Mouse (Mus musculus) liver, embryonic 13.5 days (tissue): ENCODE measurements at regions not wholly inside any gene's neighbourhood (a gene's known extent, or its start where the extent isn't known, plus 50 kb on each side); places are given as distances from the start of the nearest gene placed in this dataset.

Experiments used
- ATAC-seq: fragments of 200-750 bp; cut with Nextera tagmentation; 2 replicates; pipeline ENCODE4 v1.8.0; 2017; ENCODE audit warnings: low read depth, mild to moderate bottlenecking, moderate number of reproducible peaks, moderate library complexity
- DNase-seq: peaks from one replicate; pipeline ENCODE4 v3.0.0; 2022
- H3K27ac ChIP-seq: fragments of 300-500 bp; sonication (generic); 2 replicates; pipeline ENCODE4 v1.5.1; 2015; ENCODE audit warnings: moderate library complexity, mild to moderate bottlenecking, inconsistent platforms
- H3K27me3 ChIP-seq: fragments of 300-500 bp; sonication (generic); 2 replicates; pipeline ENCODE4 v1.6.1; 2015; ENCODE audit warnings: mild to moderate bottlenecking, inconsistent platforms
- H3K36me3 ChIP-seq: fragments of 300-500 bp; sonication (generic); 2 replicates; pipeline ENCODE4 v1.6.1; 2015; ENCODE audit warnings: mild to moderate bottlenecking, inconsistent platforms
- H3K4me1 ChIP-seq: fragments of 300-500 bp; sonication (generic); replicated peaks from 2 replicates; pipeline ENCODE4 v1.6.1; 2015; ENCODE audit warnings: inconsistent platforms
- H3K4me2 ChIP-seq: fragments of 300-500 bp; sonication (generic); 2 replicates; pipeline ENCODE4 v1.6.1; 2015; ENCODE audit warnings: inconsistent platforms, mild to moderate bottlenecking, moderate library complexity
- H3K4me3 ChIP-seq: fragments of 300-500 bp; sonication (generic); replicated peaks from 2 replicates; pipeline ENCODE4 v1.5.1; 2015; ENCODE audit warnings: mild to moderate bottlenecking, inconsistent platforms
- H3K9ac ChIP-seq: fragments of 300-500 bp; sonication (generic); 2 replicates; pipeline ENCODE4 v1.6.1; 2015; ENCODE audit warnings: mild to moderate bottlenecking, inconsistent platforms
- H3K9me3 ChIP-seq: fragments of 300-500 bp; sonication (generic); replicated peaks from 2 replicates; pipeline ENCODE4 v1.6.1; 2016; ENCODE audit warnings: inconsistent platforms
- WGBS: fragments of 180-500 bp; shearing (Covaris S2); methylation state at CpG from one replicate; pipeline ENCODE4 v1.1.7; 2015; ENCODE audit not compliant: insufficient replicate concordance; 5-methylcytosine and 5-hydroxymethylcytosine counted together

- Histone ChIP-seq H3K4me1 (no peaks in the 10 kb centered on the region), H3K27ac (no peak overlapping the region), H3K36me3 (no peaks in the 10 kb centered on the region), H3K9ac (no peak overlapping the region), H3K4me2 (no peak overlapping the region), H3K9me3 (no peaks in the 10 kb centered on the region), H3K27me3 (no peaks in the 10 kb centered on the region), H3K4me3 (no peak overlapping the region)
- WGBS = 70% methylated on average over 5 of the region's 5 CpGs
- DNase-seq (no peak), ATAC-seq (no peak)
Observed at GRCm38 (mm10) chr9:120699781-120700180, 128.5 kb downstream of the Rpl14 start.

GRCm38 (mm10) chr9:120702836-120703235 lies 131.6 kb downstream of the Rpl14 start:
- no peaks in the 10 kb centered on the region for H3K4me1 ChIP-seq
- no peak overlapping the region for H3K4me2 ChIP-seq
- no peaks in the 10 kb centered on the region for H3K27me3 ChIP-seq
- H3K27ac ChIP-seq = no peak overlapping the region
- ATAC-seq (no peak), DNase-seq (no peak)
- H3K9ac ChIP-seq = no peak overlapping the region
- H3K4me3 ChIP-seq = no peak overlapping the region
- H3K9me3 ChIP-seq = no peaks in the 10 kb centered on the region
- H3K36me3 ChIP-seq = no peaks in the 10 kb centered on the region
- WGBS = 43% methylated on average over 7 of the region's 7 CpGs

- H3K9ac ChIP-seq = no peak overlapping the region
- ATAC-seq (no peak), DNase-seq (no peak)
- 0 out of 2 replicates have a peak, but pooled peaks cover 4% of the 10 kb centered on the region for H3K4me1 ChIP-seq
- H3K36me3 ChIP-seq = no peaks in the 10 kb centered on the region
- H3K27ac ChIP-seq = no peak overlapping the region
- no peak overlapping the region for H3K4me3 ChIP-seq
- H3K9me3 ChIP-seq = no peaks in the 10 kb centered on the region
- WGBS = 65% methylated on average over 10 of the region's 10 CpGs
- H3K27me3 ChIP-seq = no peaks in the 10 kb centered on the region
- H3K4me2 ChIP-seq = no peak overlapping the region
Observed at GRCm38 (mm10) chr9:120703291-120703930, 132.2 kb downstream of the Rpl14 start.

GRCm38 (mm10) chr9:120706562-120707198 lies 135.4 kb downstream of the Rpl14 start:
- Histone ChIP-seq H3K27me3 (no peaks in the 10 kb centered on the region), H3K27ac (no peak overlapping the region), H3K4me2 (no peak overlapping the region), H3K36me3 (no peaks in the 10 kb centered on the region), H3K9ac (no peak overlapping the region), H3K4me1 (0 out of 2 replicates have a peak, but pooled peaks cover 7% of the 10 kb centered on the region), H3K9me3 (no peaks in the 10 kb centered on the region), H3K4me3 (no peak overlapping the region)
- 64% methylated on average over 9 of the region's 9 CpGs for WGBS
- ATAC-seq = no peak
- DNase-seq = no peak

GRCm38 (mm10) chr9:120708507-120708906 lies 137.3 kb downstream of the Rpl14 start:
- Histone ChIP-seq H3K4me1 (0 out of 2 replicates have a peak, but pooled peaks cover 7% of the 10 kb centered on the region), H3K4me2 (no peak overlapping the region), H3K36me3 (no peaks in the 10 kb centered on the region), H3K9ac (no peak overlapping the region), H3K27ac (no peak overlapping the region), H3K4me3 (no peak overlapping the region), H3K27me3 (no peaks in the 10 kb centered on the region), H3K9me3 (no peaks in the 10 kb centered on the region)
- no peak for DNase-seq
- 12% methylated on average over 11 of the region's 11 CpGs for WGBS
- ATAC-seq = no peak

GRCm38 (mm10) chr9:120709146-120709655 lies 138.0 kb downstream of the Rpl14 start:
- Histone ChIP-seq H3K9ac (no peak overlapping the region), H3K9me3 (no peaks in the 10 kb centered on the region), H3K27ac (no peak overlapping the region), H3K4me1 (0 out of 2 replicates have a peak, but pooled peaks cover 7% of the 10 kb centered on the region), H3K4me3 (no peak overlapping the region), H3K36me3 (no peaks in the 10 kb centered on the region), H3K27me3 (no peaks in the 10 kb centered on the region), H3K4me2 (no peak overlapping the region)
- 49% methylated on average over 10 of the region's 10 CpGs for WGBS
- no peak for DNase-seq
- no peak for ATAC-seq

- Histone ChIP-seq H3K4me2 (no peak overlapping the region), H3K27me3 (no peaks in the 10 kb centered on the region), H3K27ac (no peak overlapping the region), H3K4me1 (0 out of 2 replicates have a peak, but pooled peaks cover 6% of the 10 kb centered on the region), H3K4me3 (no peak overlapping the region), H3K9ac (no peak overlapping the region), H3K9me3 (no peaks in the 10 kb centered on the region), H3K36me3 (no peaks in the 10 kb centered on the region)
- WGBS = 65% methylated on average over 2 of the region's 2 CpGs
- ATAC-seq (no peak), DNase-seq (no peak)
Observed at GRCm38 (mm10) chr9:120712987-120713386, 141.7 kb downstream of the Rpl14 start.

GRCm38 (mm10) chr9:120715665-120716121 lies 144.4 kb downstream of the Rpl14 start:
- H3K4me3 ChIP-seq = no peak overlapping the region
- no peaks in the 10 kb centered on the region for H3K4me1 ChIP-seq
- H3K27ac ChIP-seq = no peak overlapping the region
- WGBS = 69% methylated on average over 7 of the region's 7 CpGs
- no peaks in the 10 kb centered on the region for H3K36me3 ChIP-seq
- DNase-seq = no peak
- no peak overlapping the region for H3K9ac ChIP-seq
- H3K9me3 ChIP-seq = no peaks in the 10 kb centered on the region
- ATAC-seq = no peak
- H3K27me3 ChIP-seq = no peaks in the 10 kb centered on the region
- H3K4me2 ChIP-seq = no peak overlapping the region

GRCm38 (mm10) chr9:120718812-120719211 lies 147.6 kb downstream of the Rpl14 start:
- Histone ChIP-seq H3K4me1 (0 out of 2 replicates have a peak, but pooled peaks cover 4% of the 10 kb centered on the region), H3K4me3 (no peak overlapping the region), H3K27me3 (no peaks in the 10 kb centered on the region), H3K4me2 (no peak overlapping the region), H3K9ac (no peak overlapping the region), H3K27ac (no peak overlapping the region), H3K36me3 (no peaks in the 10 kb centered on the region), H3K9me3 (no peaks in the 10 kb centered on the region)
- no peak for ATAC-seq
- no peak for DNase-seq
- 37% methylated on average over 3 of the region's 3 CpGs for WGBS

- no peak overlapping the region for H3K4me3 ChIP-seq
- no peaks in the 10 kb centered on the region for H3K9me3 ChIP-seq
- no peak overlapping the region for H3K4me2 ChIP-seq
- DNase-seq (no peak), ATAC-seq (no peak)
- H3K4me1 ChIP-seq = 0 out of 2 replicates have a peak, but pooled peaks cover 4% of the 10 kb centered on the region
- H3K27me3 ChIP-seq = no peaks in the 10 kb centered on the region
- 67% methylated on average over 9 of the region's 9 CpGs for WGBS
- H3K9ac ChIP-seq = no peak overlapping the region
- H3K27ac ChIP-seq = no peak overlapping the region
- no peaks in the 10 kb centered on the region for H3K36me3 ChIP-seq
Observed at GRCm38 (mm10) chr9:120721451-120722123, 150.3 kb downstream of the Rpl14 start.

- H3K4me2 ChIP-seq = no peak overlapping the region
- no peak overlapping the region for H3K9ac ChIP-seq
- WGBS = 65% methylated on average over 5 of the region's 5 CpGs
- H3K4me3 ChIP-seq = no peak overlapping the region
- H3K27me3 ChIP-seq = no peaks in the 10 kb centered on the region
- ATAC-seq (no peak), DNase-seq (no peak)
- H3K4me1 ChIP-seq = 0 out of 2 replicates have a peak, but pooled peaks cover 4% of the 10 kb centered on the region
- no peaks in the 10 kb centered on the region for H3K36me3 ChIP-seq
- no peak overlapping the region for H3K27ac ChIP-seq
- 0 out of 2 replicates have a peak, but pooled peaks cover 3% of the 10 kb centered on the region for H3K9me3 ChIP-seq
Observed at GRCm38 (mm10) chr9:120723026-120723425, 151.8 kb downstream of the Rpl14 start.
